Mouse (Mus musculus) spleen, adult 12 weeks (tissue): ENCODE measurements around the gene Rab3gap2.

Source experiments
- DNase-seq: peaks from one replicate; pipeline ENCODE4 v3.0.0; 2022; ENCODE audit warnings: low spot score

Gene Rab3gap2

DNA sequence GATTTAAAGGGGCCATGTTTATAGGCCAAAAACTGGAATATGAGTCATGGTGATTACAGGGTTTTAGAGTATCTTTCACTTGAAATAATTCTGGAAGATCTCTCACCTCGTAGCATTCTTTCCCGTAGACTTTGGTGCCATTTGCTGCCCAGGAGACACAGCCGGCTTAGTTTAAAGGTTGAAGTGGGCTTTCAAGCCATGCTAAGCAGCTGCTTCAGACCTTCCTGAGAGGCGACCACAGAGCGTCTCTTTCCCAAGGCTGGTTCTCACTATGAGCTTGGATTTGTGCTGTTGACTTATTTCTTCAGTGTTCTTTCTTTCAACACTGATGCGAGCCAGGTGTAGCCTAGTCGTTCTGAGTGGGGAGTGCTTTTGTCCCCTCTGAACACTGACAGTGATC lies 23.8 kb downstream of the Rab3gap2 start:
- DNase-seq, result no peak

DNA sequence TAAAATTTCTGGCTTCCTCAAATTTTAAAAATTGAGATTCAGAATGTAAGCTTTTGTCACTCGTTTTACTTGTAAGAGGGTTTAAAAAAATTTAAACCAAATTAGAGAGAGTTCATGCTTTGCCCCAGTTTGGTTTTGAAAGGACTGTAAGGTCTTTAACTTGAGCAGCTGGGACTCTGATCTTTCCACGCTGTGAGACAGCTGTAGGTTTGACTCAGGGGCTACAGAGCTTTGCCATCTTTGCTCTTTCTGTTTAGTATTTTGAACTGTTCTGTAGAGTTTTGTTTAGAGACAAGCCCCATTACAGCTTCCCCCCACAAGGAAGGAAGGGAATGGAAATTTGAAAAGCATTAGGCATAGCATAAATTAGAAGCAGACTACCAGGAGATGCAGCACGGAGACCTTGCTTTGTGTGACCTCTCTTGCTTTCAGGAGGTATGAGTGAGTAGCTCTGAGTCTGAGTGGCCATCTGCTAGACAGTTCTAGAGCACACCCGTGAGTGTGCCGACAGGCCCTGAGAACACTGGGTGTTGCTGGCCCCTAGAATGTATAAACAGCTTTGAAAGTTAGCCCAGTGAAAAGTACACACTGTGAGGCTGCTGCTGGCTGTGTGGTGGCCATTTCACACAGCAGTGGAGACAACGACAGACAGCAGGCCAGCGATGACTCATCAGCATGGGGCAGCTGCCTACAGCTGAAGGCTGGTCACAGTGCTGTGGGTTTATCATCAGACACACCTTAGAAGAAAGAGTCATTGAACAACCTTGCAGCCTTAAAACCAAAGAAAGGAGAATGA lies 25.7 kb downstream of the Rab3gap2 start:
- DNase-seq, result no peak

DNA sequence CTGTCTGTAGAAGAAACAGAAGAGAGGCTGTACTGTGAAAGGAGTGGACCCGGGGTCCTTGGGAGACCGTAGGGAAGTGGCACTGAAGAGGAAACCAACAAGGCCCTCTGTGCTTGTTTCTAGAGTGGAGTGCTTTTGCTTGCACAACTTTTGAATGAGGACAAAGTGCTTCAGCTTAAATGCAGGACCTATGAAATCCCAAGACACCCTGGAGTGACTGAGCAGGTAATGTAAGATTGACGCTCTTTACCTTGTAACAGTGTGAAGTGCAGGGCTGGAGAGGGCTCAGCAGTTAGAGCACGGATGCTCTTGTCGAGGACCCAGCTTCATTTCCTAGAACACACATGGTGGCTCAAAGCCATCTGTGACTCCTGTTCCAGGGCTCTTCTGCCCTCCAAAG lies 31.9 kb downstream of the Rab3gap2 start:
- DNase-seq, result no peak

DNA sequence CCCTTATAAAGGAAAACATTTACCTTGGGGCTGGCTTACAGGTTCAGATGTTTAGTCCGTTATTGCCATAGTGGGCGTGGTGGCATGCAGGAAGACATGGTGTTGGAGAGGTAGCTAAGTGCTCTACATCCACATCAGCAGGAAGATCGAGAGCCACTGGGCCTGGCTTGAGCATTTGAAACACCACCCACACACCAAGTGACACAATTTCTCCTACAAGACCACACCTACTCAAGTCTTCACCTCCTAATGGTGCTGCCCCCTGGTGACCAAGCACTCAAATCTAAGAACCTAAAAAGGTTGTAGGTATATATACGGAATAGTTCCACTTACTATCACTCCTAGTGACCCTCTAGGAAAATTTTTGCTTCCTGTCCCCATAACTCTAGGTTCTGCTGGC lies 32.6 kb downstream of the Rab3gap2 start:
- no peak for DNase-seq

DNA sequence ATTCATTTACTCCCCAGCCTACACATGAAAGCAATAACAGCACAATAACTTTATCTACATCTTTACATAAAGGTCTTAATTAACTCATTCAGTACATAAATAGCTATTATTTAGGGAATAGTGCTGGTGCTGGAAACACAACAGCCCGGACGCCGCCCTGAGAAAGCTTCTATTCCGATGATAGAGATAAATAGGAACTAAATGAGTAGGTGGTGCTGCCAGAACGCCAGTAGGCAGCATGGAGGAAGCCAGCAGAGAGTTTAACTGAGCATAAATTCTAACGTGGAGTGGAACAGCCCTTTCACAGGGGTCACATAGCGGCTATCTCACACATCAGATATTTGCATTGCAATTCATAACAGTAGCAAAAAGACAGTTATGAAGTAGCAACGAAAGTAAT lies 39.1 kb downstream of the Rab3gap2 start:
- no peak for DNase-seq

DNA sequence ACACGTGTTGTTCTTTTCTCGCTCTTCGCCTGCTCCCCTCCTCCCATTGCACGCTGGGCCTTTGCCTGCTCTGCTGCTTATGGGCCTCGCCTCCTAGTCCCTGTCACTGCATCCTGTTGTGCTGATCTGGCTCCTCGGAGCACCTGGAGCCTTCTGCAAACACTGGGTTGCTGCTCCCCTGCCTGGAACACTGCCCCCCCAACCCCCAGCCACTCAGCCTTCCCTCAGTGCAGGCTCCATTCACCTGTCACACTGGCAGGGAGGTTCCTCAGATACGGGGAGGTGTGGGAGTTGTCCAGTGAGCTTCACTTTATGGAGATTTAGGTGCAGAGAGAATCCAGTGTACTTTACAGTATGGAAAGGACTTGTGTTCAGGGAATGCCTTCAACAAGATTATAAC lies 41.5 kb downstream of the Rab3gap2 start:
- no peak for DNase-seq

DNA sequence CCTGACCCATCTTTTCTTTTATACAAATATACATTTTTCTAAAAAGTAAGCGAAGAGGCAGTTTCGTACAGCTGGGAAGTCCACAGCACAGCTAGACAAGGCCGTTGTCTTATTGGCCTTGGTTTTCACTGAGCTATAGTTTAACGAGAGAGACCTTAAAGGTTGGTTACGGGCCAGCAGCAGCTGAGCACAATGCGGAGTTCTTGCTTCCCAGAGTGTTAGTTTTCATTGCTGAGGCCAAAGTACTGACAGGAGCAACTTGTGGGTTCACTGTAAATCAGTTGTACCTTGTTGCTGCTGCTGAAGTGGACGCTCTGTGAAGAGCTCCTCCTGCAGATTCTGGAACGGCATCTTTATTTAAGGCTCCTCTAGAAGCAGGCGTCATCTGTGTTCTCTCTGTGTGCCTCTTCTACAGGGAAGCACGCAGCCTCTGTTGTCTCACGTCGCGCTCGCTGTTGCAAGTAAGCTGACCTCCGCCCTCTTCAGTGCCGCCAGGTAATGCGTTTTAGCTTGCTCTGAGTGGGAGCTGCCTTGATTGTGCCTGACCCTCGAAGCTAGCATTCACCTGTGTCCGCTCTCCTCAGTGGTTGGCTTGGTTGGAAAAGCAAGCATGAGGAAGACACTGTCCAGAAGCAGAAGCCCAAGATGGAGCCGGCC lies 43.6 kb downstream of the Rab3gap2 start:
- DNase-seq, result no peak

DNA sequence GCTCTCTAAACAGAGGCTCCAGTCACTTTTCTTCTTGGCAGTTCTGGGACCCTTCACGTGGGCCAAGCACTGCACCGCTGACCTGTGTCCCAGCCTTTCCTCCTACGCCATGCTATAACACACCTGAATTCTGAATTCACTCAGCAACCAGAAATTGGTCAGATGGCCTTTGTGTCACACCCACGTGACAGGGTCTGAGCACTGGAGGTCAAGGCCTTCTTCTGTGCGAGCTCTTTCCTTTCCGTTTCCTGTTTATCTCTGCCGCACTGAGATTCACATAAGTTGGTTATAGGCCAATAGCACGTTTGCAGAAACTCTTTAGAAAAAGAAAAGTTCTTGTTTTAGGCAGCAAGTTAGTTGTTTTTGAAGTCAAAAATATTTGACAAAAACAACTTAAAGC lies 44.8 kb downstream of the Rab3gap2 start:
- no peak for DNase-seq

DNA sequence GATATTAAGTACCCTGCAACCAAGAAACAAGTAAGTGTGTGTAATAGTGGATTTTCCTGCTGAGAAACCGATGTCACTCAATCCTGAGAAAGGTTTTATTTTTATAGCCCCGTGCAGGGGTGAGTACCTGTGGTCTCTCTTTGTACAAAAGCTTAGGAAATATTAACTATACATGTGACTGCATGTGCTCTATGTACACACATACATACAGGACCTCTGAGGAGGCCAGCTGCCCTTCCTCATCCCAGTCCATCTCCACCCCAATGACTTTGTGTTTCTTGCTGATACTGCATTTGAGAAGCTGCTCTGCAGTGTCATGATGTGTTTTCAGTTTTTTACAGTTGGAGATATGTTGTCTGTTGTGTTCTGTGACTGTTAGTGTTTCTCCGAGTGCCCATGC lies 48.4 kb downstream of the Rab3gap2 start:
- no peak for DNase-seq

DNA sequence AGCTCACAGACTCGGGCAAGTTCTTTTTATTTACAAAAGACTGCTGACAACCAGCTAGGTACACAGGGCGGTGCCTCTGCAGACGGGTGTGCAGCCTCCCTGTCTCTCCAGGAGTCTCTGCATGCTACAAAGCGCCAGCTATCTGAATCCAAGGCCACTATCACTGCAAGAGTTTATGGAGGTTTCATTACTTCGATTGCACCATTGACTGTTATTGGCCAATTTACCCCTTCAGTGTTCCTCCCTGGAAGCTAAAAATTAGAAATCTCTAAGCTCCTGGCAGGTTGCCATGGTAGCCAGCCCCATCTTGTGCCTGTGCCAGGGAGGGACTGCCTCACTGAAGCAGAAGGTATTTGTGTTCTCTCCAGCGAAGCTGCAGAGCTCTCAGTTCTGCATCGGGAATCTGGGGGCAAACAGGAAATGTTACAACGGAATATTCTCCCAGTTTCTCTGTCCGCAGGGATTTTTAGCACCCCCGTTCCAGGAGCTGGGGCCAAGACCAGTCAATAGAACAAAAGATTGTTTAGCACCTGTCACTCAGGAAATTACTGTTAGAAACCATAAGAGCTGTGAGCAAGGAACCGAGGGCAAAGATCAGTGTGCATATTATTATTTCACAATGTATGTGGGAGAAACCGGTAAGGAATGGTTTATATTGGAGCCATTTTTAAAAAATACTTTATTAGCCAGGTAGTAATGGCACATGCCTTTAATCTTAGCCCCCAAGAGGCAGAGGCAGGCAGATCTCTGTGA lies 49.4 kb downstream of the Rab3gap2 start:
- DNase-seq, result no peak

DNA sequence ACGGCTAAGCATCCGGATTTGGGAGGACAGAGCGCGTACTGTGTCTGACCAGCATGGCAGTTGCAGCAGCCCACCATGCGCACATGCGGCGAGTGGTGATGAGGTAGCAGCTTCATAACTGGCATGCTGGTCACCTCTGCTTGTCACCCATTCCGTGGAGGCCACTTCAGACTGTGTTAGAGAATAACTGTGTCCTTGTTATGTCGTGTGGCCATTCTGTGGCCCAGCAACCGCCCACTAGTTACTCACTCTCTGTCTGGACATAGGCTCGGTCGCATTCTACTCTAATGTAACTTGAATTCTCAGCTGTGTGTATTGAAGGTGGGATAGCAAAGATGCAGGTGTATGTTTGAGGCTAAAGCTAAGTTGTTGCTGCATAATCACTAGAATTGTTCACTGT lies 51.4 kb downstream of the Rab3gap2 start:
- no peak for DNase-seq

DNA sequence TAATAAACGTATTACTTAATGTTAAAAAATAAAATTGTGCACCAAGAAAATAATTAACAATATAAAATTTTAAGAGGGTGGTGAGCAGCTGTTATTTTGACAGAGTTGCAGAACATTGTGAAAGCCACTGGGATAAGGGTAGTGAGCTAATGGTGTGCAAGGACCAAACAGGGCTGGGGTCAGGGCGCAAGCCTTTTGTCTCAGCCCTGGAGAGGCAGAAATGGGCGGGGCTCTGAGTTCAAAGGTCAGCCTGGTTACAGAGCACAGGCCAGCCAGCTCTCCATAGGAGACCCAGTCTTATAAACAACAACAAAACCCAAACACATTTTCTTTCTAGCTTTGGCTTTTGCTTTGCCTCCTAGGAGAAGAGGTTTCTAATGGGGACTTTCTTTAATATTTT lies 52.8 kb downstream of the Rab3gap2 start:
- no peak for DNase-seq

DNA sequence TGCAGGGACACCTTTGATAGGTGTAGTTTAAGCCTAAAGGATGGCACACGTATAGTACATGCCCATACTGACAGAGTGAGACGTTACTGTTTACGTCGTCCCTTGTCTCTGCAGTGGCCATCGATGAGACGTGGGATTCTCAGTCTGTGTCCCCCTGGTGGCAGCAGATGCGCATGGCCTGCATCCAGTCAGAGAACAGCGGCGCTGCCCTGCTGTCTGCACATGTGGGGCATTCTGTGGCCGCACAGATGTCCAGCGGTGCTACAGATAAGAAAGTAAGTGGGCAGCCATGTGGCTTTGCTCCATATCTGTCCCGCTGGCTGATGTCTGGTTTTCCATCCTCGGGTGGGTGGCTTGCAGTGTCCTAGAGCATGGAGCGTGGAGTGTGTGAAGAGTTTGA lies 58.6 kb downstream of the Rab3gap2 start:
- DNase-seq, result no peak

DNA sequence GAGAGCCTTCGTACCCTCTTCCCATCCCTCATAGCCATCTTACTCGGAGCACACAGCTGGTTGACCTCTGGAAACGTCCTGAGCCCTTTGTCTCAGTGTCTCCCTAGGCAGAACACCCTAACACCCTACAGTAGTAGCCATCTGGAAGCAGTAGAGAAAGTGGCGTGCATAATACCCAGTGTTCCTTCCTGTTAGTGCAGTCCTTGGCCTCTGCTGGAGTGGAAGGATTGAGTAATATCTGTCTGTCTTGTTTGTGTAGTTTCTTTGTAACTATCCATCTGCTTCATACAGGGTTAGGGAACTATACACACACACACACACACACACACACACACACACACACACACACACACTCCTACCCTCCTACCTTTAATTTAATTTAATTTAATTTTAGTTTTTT lies 64.8 kb downstream of the Rab3gap2 start:
- DNase-seq, result no peak

DNA sequence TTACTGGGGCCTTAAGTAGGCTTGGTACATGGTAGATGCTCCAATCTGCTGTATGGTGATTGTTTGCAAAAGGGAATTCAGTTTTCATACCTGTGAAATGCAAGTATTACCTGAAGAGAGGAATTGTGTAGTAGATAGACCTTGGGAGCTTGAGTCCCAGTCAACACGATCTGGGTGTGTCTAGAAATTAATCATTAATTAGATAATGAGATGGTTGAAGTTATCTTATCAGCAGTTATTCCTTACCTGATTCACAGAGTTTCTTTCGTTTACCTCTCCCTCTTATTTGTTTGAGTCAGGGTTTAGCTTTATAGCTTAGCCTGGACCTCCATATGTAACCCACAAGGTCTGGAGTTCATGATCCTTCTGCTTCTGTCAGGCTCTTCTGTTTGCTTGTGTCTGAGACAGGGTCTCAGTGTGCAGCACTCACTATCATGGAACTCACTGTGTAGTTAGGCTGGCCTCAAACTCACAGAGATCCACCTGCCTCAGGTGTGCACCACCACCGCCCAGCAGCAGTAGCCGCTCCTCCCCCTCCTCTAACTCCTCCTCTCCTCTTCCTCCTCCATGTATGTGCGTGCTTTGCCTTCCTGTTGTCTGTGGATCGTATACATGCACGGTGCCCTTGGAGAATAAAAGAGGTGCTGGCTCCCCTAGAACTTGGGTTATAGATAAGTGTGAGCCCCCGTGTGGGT lies 66.6 kb downstream of the Rab3gap2 start:
- DNase-seq, result no peak

DNA sequence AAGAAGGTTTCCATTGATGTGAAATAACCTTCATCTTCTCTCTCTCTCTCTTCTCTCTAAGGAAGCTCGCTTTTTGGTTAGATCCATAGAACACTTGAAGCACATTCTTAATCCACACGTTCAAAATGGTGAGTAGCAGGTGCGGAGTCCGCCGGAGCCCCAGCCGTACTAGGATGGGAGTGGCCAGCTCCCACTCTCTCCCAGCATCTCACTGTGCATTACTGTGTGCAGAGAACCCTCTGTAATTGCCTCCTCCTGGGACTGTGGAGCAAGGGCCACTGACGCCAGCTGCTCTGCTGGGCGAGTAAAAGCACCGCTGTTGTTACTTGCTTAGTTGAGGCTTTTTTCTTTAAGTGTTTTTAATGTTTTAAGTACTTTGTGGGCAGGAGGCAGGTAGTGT lies 67.5 kb downstream of the Rab3gap2 start:
- DNase-seq, result no peak

DNA sequence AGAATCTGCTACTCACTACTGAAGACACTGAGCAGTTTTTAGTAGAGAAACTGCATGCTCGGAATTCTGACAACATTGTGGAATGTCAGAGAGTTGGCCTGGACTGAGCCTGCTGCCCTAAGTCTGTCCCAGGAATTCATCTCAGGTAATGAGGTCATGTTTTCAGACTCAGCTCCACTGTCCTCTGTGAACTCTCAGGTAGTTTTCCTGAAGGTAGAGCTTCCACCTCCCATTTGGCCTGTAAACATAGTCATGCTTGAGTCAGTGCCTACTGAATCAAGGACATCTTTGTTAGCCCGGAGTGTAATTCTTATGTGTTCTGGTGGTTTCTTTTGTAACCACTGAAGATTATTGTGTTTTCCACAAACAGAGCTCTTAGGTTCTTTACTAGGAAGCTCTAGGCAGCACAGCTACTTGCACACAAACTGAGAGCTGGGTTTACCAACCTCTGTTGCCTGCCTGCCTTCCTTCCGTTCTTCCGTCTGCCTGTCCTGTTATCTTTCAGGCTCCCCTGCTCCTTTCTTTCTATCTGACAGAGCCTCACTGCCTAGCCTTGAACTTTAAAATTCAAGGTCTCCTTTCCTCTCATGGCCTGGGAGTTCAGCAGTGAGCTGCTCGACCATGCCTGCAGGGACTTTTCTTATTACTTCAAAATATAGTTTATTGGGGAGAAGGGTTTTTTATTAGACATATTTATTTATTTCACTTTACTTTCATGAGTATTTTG lies 71.1 kb downstream of the Rab3gap2 start:
- DNase-seq, result no peak

DNA sequence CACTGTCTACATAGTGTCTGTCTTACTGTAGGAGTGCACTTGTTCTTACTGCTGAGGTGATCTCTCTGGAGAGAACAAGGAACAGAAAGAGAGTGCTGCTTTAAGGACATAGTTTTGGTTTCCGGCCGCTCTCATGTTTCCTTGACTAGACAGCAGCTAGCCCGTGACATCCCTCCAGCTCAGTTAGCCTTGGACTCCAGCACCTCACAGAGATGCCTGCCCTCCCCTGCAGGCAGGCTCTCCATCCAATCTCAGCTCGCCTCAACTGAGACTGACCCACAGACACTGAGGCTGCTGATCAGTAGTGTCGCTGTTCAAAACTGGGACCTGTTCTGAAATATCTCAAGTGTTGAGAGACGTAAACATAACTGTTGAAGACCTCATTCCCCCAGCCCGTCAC lies 72.1 kb downstream of the Rab3gap2 start:
- no peak for DNase-seq

DNA sequence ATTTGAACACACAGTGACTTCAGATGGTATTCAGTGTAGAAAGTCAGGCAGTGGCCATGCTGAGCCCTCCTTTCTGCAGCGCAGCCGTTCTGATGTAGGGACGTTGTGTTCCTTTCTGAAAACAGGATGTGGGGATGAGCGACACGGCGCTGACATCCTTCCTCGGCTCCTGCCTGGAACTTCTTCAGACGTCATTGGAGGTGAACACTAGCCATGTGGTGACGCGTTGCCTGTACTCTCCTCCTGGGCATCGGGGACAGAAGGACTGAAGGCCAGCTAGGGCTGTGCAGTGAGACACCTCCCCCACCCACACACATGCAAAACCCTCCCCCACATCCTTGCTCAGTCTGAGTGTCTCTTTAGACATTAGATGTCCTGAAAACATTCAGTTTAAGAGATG lies 73.1 kb downstream of the Rab3gap2 start:
- no peak for DNase-seq

DNA sequence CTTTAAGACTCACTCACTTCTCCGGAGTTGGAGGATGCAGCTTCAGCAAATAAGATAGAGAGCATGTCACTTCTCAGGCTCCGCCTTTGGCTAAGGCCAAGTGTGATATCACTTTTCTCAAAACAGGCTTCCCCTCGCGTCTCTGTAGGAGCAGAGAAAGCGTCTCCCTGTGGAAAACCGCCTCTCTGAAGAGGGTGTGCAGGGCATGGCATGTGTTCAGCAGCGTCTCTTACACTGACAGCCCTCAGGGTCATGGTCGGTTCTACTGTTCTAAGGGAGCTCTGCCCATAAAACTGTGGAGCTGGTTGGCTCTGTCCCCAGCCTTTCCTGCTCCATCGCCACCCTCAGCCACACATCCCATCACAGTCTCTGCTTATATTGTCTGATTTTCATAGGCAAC lies 75.4 kb downstream of the Rab3gap2 start:
- DNase-seq, result no peak

DNA sequence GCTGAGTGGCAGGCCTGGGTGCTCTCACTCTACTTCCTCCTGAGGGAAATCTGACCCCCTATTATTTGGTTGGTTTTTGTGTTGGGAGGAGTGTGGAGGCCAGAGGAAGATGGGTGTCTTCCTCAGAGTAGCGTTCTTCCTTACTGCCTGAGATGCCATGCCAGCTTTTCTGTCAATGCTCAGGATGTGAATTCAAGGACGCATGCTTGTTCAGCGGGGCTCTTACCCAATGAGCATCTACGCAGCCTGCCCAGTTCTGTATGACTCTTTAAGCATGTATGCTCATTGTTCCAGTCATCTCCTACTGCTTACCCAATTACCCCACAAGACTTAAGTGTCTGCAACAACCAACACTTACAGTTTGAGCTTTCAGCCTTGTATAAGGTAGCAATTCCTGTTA lies 76.7 kb downstream of the Rab3gap2 start:
- no peak for DNase-seq

DNA sequence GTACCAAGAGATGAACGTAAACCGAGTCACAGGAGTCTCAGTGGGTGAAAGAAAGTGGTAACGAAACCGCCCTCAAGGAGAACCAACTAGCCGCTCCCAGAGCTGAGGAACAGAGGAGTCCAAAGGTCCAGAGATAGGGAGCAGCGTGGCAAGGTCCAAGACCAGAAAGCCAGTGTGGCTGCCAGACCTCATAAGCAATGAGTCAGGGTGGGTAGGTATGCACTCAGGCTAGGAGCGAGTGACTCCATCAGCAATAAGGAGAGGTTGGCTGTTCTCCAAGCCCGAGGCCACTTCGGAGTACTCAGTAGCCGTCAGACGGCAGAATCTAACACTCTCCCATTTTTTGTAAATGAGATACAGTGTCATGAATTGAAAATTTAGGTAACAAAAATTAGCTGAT lies 78.9 kb downstream of the Rab3gap2 start:
- no peak for DNase-seq
